Mouse (Mus musculus) left cerebral cortex, postnatal 4 days (tissue): Measurements from ENCODE around the gene Atxn7. TPM values are rescaled to one million over a fixed set of nuclear protein-coding genes. Genes with fewer than 3 reads are reported as not detected.
A peak's percentile ranks its signal among the peaks of the same experiment; 100 is the strongest.
"Not testable (repeated sequence)": the region's sequence is repeated elsewhere in the genome, so short reads cannot be mapped to it uniquely, and the experiment has no call there.

Experiments used
- DNase-seq: peaks from one replicate; pipeline ENCODE4 v3.0.0-alpha.2; 2022
- intact Hi-C: fragments of 180-260 bp; cut with DNase I; formaldehyde crosslinking; loops from one replicate; pipeline ENCODE4 v1.15.1; 2025
- total RNA-seq, 2 experiments: library from RNA; stranded (reverse); gene quantifications; 2 replicates each; pipeline ENCODE4 v1.2.3; 2021

The Atxn7 gene
- total RNA-seq, result 10 to 100 TPM; 18.4 to 22.7 TPM

GRCm38 (mm10) chr14:13961401-13962112 is at the start of gene Atxn7, which contains the start of gene Thoc7:
Gene Atxn7 (plus strand): TSS chr14:13961440.
Gene Thoc7 (minus strand): TSS chr14:13961852.
- intact Hi-C loops, result no loop called here

DNA sequence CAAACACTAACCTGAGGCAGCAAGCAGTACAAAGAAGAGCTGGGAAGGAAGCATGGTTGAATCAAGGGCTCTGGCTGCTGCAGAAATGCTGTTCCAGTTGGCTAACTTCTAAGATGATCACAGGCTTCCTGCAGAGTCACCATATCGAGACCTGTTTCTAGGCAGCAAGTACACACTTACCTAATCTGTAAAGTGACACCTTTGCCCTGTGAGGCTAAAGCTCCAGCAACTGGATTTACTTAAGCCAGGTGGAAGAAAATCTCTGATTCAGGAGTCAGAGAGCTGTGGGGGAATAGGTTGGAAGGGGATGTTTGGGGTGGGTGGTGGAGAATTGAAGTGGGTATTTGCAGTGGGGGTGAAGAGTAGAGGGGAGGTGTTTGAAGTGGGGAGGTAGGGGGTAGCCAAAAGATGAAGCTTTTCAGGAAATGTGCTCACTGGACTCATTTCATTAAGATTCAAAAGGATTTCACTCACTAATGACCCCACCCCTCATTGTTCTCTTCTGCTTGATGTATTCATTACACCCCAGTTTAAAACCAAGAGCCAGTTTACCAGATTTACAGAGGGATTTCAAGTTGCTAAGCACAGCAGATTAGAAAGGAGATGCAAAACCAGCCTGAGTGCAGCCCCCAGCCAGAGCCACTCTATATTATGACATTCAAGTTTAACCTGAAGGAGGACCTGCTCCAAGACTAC is 46.7 kb upstream of the Atxn7 start, which contains the start of gene Gm281:
Gene Gm281 (minus strand): TSS at position 92 of the 696 bp plus-strand sequence.
- intact Hi-C loops, result loop anchor here (5.0 kb wide), 2 partner anchors 457 to 557 kb away; no protein-coding TSS in a partner anchor
- DNase-seq, result no peak

More at GRCm38 (mm10) chr14:13961401-13962112, at the start of gene Atxn7, which contains the start of gene Thoc7:
- DNase-seq, result peak; percentile 36

GRCm38 (mm10) chr14:13915207-13915606 is 46.0 kb upstream of the Atxn7 start:
- DNase-seq, result no peak
- intact Hi-C loops, result loop anchor here (5.0 kb wide), 2 partner anchors 458 to 558 kb away; no protein-coding TSS in a partner anchor

DNA sequence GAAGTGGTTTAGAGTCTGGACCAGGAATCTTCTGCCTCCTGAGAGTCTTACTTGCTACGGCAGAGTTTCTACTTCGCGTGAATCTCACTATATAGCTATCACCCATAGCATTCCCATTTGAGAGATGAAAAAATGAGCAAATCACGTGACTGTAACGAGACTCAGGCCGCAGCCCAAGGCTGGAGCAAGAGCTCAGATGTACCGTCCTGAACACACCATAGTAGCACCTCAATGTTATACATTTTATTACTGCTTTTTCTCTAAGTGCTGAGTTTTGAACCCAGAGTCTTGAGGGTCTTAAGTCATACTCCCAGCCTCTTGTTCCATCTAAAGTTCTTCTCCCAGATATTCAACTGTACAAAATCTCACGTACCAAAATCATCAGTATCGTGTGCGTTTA is 44.0 kb upstream of the Atxn7 start:
- DNase-seq, result no peak
- intact Hi-C loops, result loop anchor here (5.0 kb wide), 2 partner anchors 460 to 560 kb away; no protein-coding TSS in a partner anchor

DNA sequence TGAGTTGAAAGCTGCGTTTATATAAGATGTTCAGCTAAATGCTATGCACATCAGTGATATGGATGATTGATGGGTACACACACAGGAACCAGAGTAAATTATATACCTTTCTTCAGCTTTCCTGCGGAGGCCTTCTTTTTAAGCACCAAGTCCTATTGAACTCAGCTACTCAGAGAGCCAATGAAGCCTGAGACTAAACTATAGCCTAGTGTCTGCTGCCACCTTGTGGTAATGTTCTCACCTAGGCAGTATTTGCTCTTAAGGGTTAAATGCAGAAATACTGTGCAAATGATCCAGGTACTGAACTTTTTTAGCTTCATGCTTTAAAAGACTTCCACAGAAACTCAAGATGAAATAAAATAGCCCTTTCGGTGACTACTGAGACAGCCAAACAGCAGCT is 43.6 kb upstream of the Atxn7 start:
- DNase-seq, result peak; percentile 66
- intact Hi-C loops, result loop anchor here (5.0 kb wide), 2 partner anchors 460 to 560 kb away; no protein-coding TSS in a partner anchor

DNA sequence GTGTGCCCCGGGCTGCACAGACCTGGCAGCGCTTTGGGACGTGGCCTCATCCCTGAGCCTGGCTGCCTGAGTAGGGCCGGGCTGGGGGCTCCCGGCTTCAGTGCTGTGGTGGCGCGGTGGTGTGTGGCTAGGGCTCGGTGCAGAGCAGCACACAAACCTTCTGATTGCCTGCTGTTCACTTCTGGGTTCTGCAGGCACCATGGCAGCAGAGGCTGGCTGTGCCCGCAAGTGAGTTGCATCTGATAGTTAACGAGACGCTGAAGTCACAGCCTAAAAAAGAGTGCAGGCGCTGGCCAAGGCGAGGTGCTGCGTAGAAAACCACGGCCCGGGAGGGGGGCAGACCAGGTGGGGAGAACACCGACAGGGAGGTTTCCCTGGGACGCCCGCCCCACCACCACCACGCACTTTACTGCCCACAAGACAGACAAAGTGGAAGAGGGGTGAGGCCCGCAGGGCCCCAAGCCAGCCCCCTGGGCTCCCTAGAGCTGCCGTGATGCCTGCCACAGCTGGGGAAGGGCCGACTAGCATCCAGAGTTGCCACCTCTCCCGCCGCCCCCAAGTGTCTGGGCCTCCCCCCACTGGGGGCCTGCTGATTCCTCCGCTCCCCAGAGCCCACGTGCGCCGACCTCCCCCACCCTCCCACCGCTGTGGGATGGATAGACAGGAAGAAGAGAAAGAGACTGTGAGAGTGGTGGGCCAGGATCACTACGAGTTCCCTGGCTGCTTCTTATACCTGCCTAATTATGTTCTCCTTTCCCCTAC is 27.8 kb upstream of the Atxn7 start:
- intact Hi-C loops, result no loop called here

DNA sequence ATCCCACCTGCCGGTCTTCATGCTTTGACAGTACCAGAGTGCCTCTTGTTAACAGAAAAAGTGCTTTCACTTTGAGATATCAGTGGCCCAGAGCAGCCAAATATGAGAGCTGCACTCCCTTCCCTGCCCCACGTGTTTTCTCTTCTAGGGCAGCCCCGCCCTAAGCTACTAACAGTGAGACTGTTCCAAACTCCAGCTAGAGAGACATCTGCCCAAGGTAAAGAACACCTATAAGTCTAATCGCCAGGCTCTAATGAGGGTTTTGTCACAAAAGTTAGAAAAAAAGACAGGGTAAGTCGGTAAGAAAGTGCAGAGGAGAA is 27.2 kb upstream of the Atxn7 start:
- intact Hi-C loops, result no loop called here
- no peak for DNase-seq

More for the DNA sequence above, 27.8 kb upstream of the Atxn7 start:
- DNase-seq, result no peak

- no peak for DNase-seq
- intact Hi-C loops, result no loop called here
Measured at GRCm38 (mm10) chr14:13944686-13945085, 16.6 kb upstream of the Atxn7 start.

DNA sequence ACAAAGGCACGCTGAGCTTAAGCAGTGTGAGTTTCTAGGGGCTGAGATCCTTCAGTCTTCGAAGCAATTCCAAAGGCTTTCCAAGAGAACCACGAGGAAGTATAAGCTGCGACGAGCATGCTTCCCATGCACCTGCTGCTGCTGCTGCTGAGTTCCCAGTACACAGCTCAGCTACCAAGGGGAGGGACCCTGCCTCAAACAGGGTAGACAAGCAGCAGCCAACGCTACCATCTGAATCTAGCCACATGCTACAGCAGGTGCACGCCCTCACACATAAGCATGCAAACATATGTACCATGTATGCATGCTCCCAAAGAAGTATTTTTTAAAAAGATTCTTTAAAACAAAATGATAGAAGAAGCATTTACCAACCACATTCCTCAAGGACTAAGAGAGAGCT is 12.9 kb upstream of the Atxn7 start:
- intact Hi-C loops, result no loop called here
- no peak for DNase-seq

GRCm38 (mm10) chr14:13950401-13950800 is 10.8 kb upstream of the Atxn7 start:
- intact Hi-C loops, result no loop called here
- DNase-seq, result peak; percentile 37

- intact Hi-C loops, DNase-seq: not testable (repeated sequence)
Measured at GRCm38 (mm10) chr14:13952151-13952550, 9.1 kb upstream of the Atxn7 start.

GRCm38 (mm10) chr14:13960079-13960478 is 1.2 kb upstream of the Atxn7 start:
- peak; percentile 47 for DNase-seq
- intact Hi-C loops, result no loop called here

DNA sequence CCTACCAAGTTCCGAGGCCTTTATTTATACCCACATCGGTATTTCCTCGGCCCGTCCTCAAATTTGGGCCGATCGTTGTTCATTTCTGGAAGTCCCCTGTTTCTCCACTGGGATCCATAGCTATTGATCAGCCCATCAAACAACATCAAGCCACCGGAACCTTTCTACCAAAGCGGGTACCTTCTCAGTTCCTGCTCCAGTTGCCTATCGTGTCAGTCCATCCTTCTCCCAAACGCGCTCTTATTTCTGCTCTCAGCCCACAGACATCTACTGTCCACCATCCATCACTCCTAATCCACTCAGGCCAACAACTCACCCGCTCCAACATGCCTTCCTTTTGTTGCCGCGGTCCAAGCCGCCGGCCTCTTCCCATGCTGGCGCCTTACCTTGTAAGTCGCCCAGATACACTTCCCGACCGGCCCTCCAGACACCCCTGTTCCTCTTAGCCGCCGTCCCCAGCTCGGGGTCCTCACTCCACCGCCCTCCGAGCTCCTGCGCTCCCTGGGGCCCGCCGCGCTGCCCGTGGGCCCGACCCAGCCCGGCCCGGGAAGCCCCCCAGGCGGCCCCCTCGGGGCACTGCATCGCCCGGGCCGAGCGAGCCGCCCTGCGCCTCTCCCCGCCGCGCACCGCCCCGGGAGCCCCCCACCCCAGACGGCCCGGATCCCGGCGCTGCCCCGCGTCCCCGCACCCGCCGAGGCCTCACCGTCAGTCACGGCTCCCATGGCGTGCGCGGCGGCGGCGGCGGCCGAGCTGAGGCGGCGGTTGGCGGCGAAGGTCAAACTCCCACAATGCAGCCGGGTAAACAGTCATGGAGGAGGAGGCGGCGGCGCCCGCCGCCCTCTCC is 536 bp upstream of the Atxn7 start:
- peak; percentile 71 for DNase-seq
- intact Hi-C loops, result no loop called here

DNA sequence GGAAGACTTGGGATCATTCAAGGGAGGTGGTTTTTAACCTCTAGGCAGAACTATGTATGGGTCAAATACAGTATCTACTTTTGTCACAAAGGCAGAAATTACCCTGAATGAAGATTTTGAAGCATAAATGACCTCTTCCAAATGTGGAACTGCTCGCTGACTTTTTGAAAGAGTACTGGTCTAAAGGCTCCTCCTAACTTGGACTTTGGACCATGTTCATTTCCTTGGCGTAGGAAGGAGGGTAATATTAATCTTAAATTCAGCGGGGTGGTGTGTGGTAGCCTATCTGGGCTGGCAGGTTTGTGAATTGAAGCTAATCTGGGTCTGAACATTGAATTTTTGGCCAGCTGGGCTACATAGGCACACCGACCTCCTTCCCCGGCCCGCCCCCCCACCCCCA is 1.2 kb downstream of the Atxn7 start:
- DNase-seq, result no peak
- intact Hi-C loops, result no loop called here

- intact Hi-C loops, result no loop called here
Measured at GRCm38 (mm10) chr14:13963527-13963926, 2.3 kb downstream of the Atxn7 start.

DNA sequence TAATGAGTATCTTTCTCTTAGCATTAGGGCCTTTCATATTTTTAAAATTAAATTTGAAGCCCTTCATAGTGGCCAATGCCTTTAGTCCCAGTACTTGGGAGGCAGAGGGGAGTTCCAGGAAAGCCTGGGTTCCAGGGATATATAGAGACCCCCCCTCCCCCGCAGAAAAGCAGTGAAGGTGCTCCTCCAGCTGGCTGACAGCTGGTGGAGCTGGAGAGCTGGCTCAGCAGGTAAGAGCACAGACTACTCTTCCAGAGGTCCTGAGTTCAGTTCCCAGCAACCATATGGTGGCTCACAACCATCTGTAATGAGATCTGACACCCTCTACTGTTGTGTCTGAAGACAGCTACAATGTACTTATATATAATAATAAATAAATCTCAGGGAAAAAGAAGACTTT is 6.4 kb downstream of the Atxn7 start:
- DNase-seq, result no peak
- intact Hi-C loops, result no loop called here

More at GRCm38 (mm10) chr14:13963527-13963926, 2.3 kb downstream of the Atxn7 start:
- no peak for DNase-seq

- intact Hi-C loops, result no loop called here
- no peak for DNase-seq
Measured at GRCm38 (mm10) chr14:13968476-13968875, 7.2 kb downstream of the Atxn7 start.

GRCm38 (mm10) chr14:13970513-13970912 is 9.3 kb downstream of the Atxn7 start:
- intact Hi-C loops, result no loop called here
- DNase-seq, result no peak

- intact Hi-C loops, result no loop called here
- DNase-seq, result no peak
Measured at GRCm38 (mm10) chr14:13971644-13972234, 10.5 kb downstream of the Atxn7 start.

GRCm38 (mm10) chr14:13977498-13977897 is 16.3 kb downstream of the Atxn7 start:
- intact Hi-C loops, result no loop called here
- no peak for DNase-seq
